Mouse (Mus musculus): ENCODE data around the gene Gabpb1.

- TF ChIP-seq CTCF (IDR thresholded peaks at IDR 0.05; ENCODE audit: low read depth) (no peak), EP300 (IDR thresholded peaks at IDR 0.05; ENCODE audit: low read depth) (no peak)
Observed at GRCm38 (mm10) chr2:126601918-126602600, 74.1 kb downstream of the Gabpb1 start.
